Mouse (Mus musculus) adrenal gland, postnatal 36 days (tissue): ENCODE results near the gene Srsf9. TPM values are rescaled to one million over a fixed set of nuclear protein-coding genes. Genes with fewer than 3 reads are reported as not detected.
"Not testable (repeated sequence)": the region's sequence is repeated elsewhere in the genome, so short reads cannot be mapped to it uniquely, and the experiment has no call there.

ENCODE experiments used
- DNase-seq, 2 experiments: peaks; one replicate each; pipeline ENCODE4 v3.0.0; 2021; ENCODE audit warnings: mixed read lengths in 1 of 2
- total RNA-seq, 2 experiments: library from RNA; stranded (reverse); gene quantifications; 2 replicates each; pipeline ENCODE4 v1.2.3; 2021

Gene Srsf9
- total RNA-seq, 2 experiments from 2014 or later, result 73.7 to 77.0 TPM

GRCm38 (mm10) chr5:115371736-115372135, 44.8 kb downstream of the Srsf9 start:
- no peak for DNase-seq

GRCm38 (mm10) chr5:115373441-115374203, 46.6 kb downstream of the Srsf9 start:
- DNase-seq, result no peak

GRCm38 (mm10) chr5:115374204-115374820, 47.3 kb downstream of the Srsf9 start:
- no peak for DNase-seq

- no peak for DNase-seq
These were observed 48.5 kb downstream of the Srsf9 start for GRCm38 (mm10) chr5:115375436-115375835.

GRCm38 (mm10) chr5:115378882-115379281, 51.9 kb downstream of the Srsf9 start:
- DNase-seq, result not testable (repeated sequence)

Other genes with a start within 250 kb of the Srsf9 start
- gene Gm10401, start 228.9 kb upstream of the Srsf9 start, total RNA-seq, result not detected
- gene Acads, start 207.8 kb upstream of the Srsf9 start, total RNA-seq, result 100 to 1,000 TPM; 156 to 220 TPM
- gene Unc119b, start 192.2 kb upstream of the Srsf9 start, total RNA-seq, result 10 to 100 TPM; 38.9 to 45.3 TPM
- gene Mlec, start 169.0 kb upstream of the Srsf9 start, total RNA-seq, result 100 to 1,000 TPM; 184 to 197 TPM
- 10 to 100 TPM; 34.8 to 42.3 TPM for gene Cabp1, start 132.8 kb upstream of the Srsf9 start, total RNA-seq
- 10 to 100 TPM; 76.3 to 85.9 TPM for gene Pop5, start 91.3 kb upstream of the Srsf9 start, total RNA-seq
- gene Rnf10, start 54.3 kb upstream of the Srsf9 start, total RNA-seq, result 100 to 1,000 TPM; 232 to 275 TPM
- 10 to 100 TPM; 54.2 to 61.9 TPM for gene Coq5, start 47.5 kb upstream of the Srsf9 start, total RNA-seq
- 100 to 1,000 TPM; 211 to 322 TPM for gene Dynll1, start 26.2 kb upstream of the Srsf9 start, total RNA-seq
- gene Gatc, start 14.0 kb downstream of the Srsf9 start, total RNA-seq, result 10 to 100 TPM; 17.7 to 21.7 TPM
- gene Triap1, start 14.0 kb downstream of the Srsf9 start, total RNA-seq, result 10 to 100 TPM; 32.4 to 47.5 TPM
- 1,000 to 10,000 TPM; 1,319 to 1,418 TPM for gene Cox6a1, start 21.8 kb downstream of the Srsf9 start, total RNA-seq
- gene Msi1, start 102.4 kb downstream of the Srsf9 start, total RNA-seq, result 10 to 100 TPM; 15.7 to 18.5 TPM
- not detected for gene Pla2g1b, start 139.1 kb downstream of the Srsf9 start, total RNA-seq
- gene Sirt4, start 157.5 kb downstream of the Srsf9 start, total RNA-seq, result 10 to 100 TPM; 20.8 to 22.6 TPM
- 10 to 100 TPM; 33.5 to 54.2 TPM for gene Pxn, start 179.5 kb downstream of the Srsf9 start, total RNA-seq
- 100 to 1,000 TPM; 829 to 906 TPM for gene Rplp0, start 232.3 kb downstream of the Srsf9 start, total RNA-seq
- gene Gcn1l1, start 238.1 kb downstream of the Srsf9 start, total RNA-seq, result 10 to 100 TPM; 53.9 to 69.5 TPM